In the genomic region with DNA sequence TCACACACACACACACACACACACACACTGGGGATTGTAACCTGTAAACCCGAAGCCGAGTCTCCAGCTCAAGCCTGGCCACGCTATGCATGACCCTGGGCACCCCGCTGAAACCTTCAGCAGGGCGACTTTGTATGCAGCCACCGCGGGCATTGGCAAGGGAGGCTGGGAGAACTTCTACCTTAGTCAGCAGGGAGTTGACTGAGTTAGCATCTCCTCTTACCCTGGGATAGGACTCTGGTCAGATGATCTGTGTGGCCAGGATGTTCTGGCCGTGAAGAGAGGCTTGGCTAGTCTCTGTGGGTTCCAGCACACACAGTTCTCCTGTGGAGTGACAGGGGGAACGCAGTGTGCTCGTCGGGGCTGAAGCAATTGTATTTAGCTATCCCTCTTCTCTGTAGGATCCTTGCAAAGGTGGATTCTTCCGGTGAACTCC, we compare ENCODE assay signal across 7 mouse cellular contexts. TPM values are rescaled to one million over a fixed set of nuclear protein-coding genes. Genes with fewer than 3 reads are reported as not detected.
DNase-seq lines count a peak whose midpoint lies in the region; ATAC-seq and TF ChIP-seq lines count a peak whose summit lies in the region.

No protein-coding gene starts in this region.

- TF ChIP-seq EP300 in ES-Bruce4 (IDR thresholded peaks at IDR 0.05; ENCODE audit: insufficient read depth, low read depth, low read length), result no peak

- no peaks in the 10 kb centered on the region for H3K36me3 ChIP-seq in ES-Bruce4 (ENCODE audit: control insufficient read depth, insufficient read depth, low read length, poor library complexity, severe bottlenecking)
- H3K36me3 ChIP-seq in erythroblast, embryonic 14.5 days (ENCODE audit: control insufficient read depth), result peaks cover 2% of the 10 kb centered on the region; the same call in 1 of the 2 replicates
- H3K36me3 ChIP-seq in heart, embryonic 16.5 days (ENCODE audit: control insufficient read depth, insufficient read depth), result no peaks in the 10 kb centered on the region

- no peak overlapping the region for H3K9ac ChIP-seq in ES-Bruce4 (ENCODE audit: low read depth, poor library complexity, severe bottlenecking)
- H3K9ac ChIP-seq in heart, embryonic 16.5 days (ENCODE audit: low read length), result peak overlapping the region; percentile 26

- TF ChIP-seq CTCF in ES-Bruce4 (IDR thresholded peaks at IDR 0.05; ENCODE audit: low read depth, low read length), result no peak

- H3K27ac ChIP-seq in ES-Bruce4 (ENCODE audit: insufficient read depth, low read length), result no peak overlapping the region
- no peak overlapping the region for H3K27ac ChIP-seq in heart, embryonic 16.5 days (ENCODE audit: low read length)

- ATAC-seq in heart, embryonic 16.5 days (replicated peaks; ENCODE audit: extremely low read depth, insufficient read depth, low FRiP score), result no peak

- peak; percentile 23 to 36 for DNase-seq in adrenal gland, postnatal 36 days
- DNase-seq in kidney, postnatal 10 days, result peak; percentile 32
- peak; percentile 11 for DNase-seq in lung, postnatal 36 days
- DNase-seq in yolk sac, embryonic 10.5 days (ENCODE audit: low spot score), result peak; percentile 29

- H3K4me1 ChIP-seq in ES-Bruce4 (ENCODE audit: control insufficient read depth, insufficient read depth, low read length), result no peaks in the 10 kb centered on the region
- peaks cover 32% of the 10 kb centered on the region for H3K4me1 ChIP-seq in erythroblast, embryonic 14.5 days (ENCODE audit: control insufficient read depth)
- H3K4me1 ChIP-seq in heart, embryonic 16.5 days (ENCODE audit: control insufficient read depth, insufficient read depth, low read length), result peaks cover 32% of the 10 kb centered on the region

- no peaks in the 10 kb centered on the region for H3K9me3 ChIP-seq in ES-Bruce4 (replicated peaks; ENCODE audit: control insufficient read depth, insufficient read depth, low read length, poor library complexity, severe bottlenecking)
- H3K9me3 ChIP-seq in erythroblast, embryonic 14.5 days (ENCODE audit: control insufficient read depth, low read length), result no peaks in the 10 kb centered on the region
- H3K9me3 ChIP-seq in heart, embryonic 16.5 days (replicated peaks; ENCODE audit: control insufficient read depth, low read length), result no peaks in the 10 kb centered on the region

- peak overlapping the region; percentile 63 for H3K4me2 ChIP-seq in heart, embryonic 16.5 days (ENCODE audit: low read depth, low read length)

- no peaks in the 10 kb centered on the region for H3K27me3 ChIP-seq in ES-Bruce4 (ENCODE audit: control insufficient read depth, insufficient read depth, low read length, poor library complexity, severe bottlenecking)
- no peaks in the 10 kb centered on the region for H3K27me3 ChIP-seq in erythroblast, embryonic 14.5 days (ENCODE audit: control insufficient read depth)
- H3K27me3 ChIP-seq in heart, embryonic 16.5 days (ENCODE audit: control insufficient read depth, insufficient read depth, low read length), result no peaks in the 10 kb centered on the region

- TF ChIP-seq POLR2A in ES-Bruce4 (IDR thresholded peaks at IDR 0.05; ENCODE audit: insufficient read depth, low read length), result no peak

- peak overlapping the region; percentile 19 for H3K4me3 ChIP-seq in ES-Bruce4 (ENCODE audit: low read depth, low read length)
- H3K4me3 ChIP-seq in erythroblast, embryonic 14.5 days (replicated peaks), result peak overlapping the region; percentile 66
- H3K4me3 ChIP-seq in heart, embryonic 16.5 days (ENCODE audit: low read length), result peak overlapping the region; percentile 25

- 4% methylated on average over 12 of the region's 12 CpGs for WGBS in heart, embryonic 16.5 days

RNA-seq across cellular contexts. Expression of a gene that starts 49.8 kb away (rescaled TPM):
- 8.8 and 10.1 TPM in 2 replicates for polyA plus RNA-seq in ES-Bruce4 (2011; ENCODE audit: insufficient read depth, insufficient read length, low read depth, missing spikeins)
- 1 to 10 TPM; 2.0 to 6.4 TPM for total RNA-seq in adrenal gland, postnatal 36 days (2021)
- not detected in 2 replicates for polyA plus RNA-seq in erythroblast, embryonic 14.5 days (2012)
- 15.1 and 15.4 TPM in 2 replicates for polyA plus RNA-seq in heart, embryonic 16.5 days (2015; fragmentation: Nextera tagmentation; extraction: Ambion mirVana)
